Mouse (Mus musculus) MEL (cell line): Measurements from ENCODE around the gene Hpca. TPM values are rescaled to one million over a fixed set of nuclear protein-coding genes. Genes with fewer than 3 reads are reported as not detected.

Source experiments
- DNase-seq: peaks from one replicate; pipeline ENCODE4 v3.0.0; 2011; ENCODE audit warnings: low read depth, low spot score
- H3K27ac ChIP-seq: 2 replicates; pipeline ENCODE4 v1.5.1; 2012; ENCODE audit warnings: low read depth, mild to moderate bottlenecking, control low read depth, low read length, moderate library complexity; ENCODE audit not compliant: control insufficient read depth
- H3K27me3 ChIP-seq, 2 experiments: fragments of 150-350 bp in 1 of 2; sonication (generic) in 1 of 2; 2 replicates each; pipeline ENCODE4 v1.6.1; 2012; ENCODE audit warnings: low read length in 2 of 2, mild to moderate bottlenecking in 2 of 2, improper control_type of control experiment in 1 of 2, moderate library complexity in 1 of 2; ENCODE audit not compliant: insufficient read depth in 2 of 2, control insufficient read depth in 1 of 2
- H3K36me3 ChIP-seq, 2 experiments: 2 replicates each; pipeline ENCODE4 v1.6.1; 2012 to 2014; ENCODE audit warnings: low read length in 2 of 2, improper control_type of control experiment in 1 of 2, inconsistent platforms in 1 of 2, mild to moderate bottlenecking in 1 of 2; ENCODE audit not compliant: insufficient read depth in 2 of 2, control insufficient read depth in 1 of 2
- H3K4me1 ChIP-seq, 2 experiments: fragments of 150-350 bp in 1 of 2; sonication (generic) in 1 of 2; 2 replicates each; pipeline ENCODE4 v1.6.1; 2012; ENCODE audit warnings: low read length in 2 of 2, improper control_type of control experiment in 1 of 2, mild to moderate bottlenecking in 1 of 2; ENCODE audit not compliant: insufficient read depth in 2 of 2, control insufficient read depth in 1 of 2
- H3K4me3 ChIP-seq, 2 experiments: fragments of 150-350 bp in 1 of 2; sonication (generic) in 1 of 2; 2 replicates each; pipeline ENCODE4 v1.5.1; 2012; ENCODE audit warnings: low read depth in 2 of 2, low read length in 2 of 2, mild to moderate bottlenecking in 2 of 2, moderate library complexity in 2 of 2, control low read depth in 1 of 2, improper control_type of control experiment in 1 of 2; ENCODE audit not compliant: control insufficient read depth in 1 of 2, insufficient read depth in 1 of 2
- H3K79me2 ChIP-seq: 2 replicates; pipeline ENCODE4 v1.6.1; 2012; ENCODE audit warnings: mild to moderate bottlenecking, low read length, moderate library complexity; ENCODE audit not compliant: control insufficient read depth, poor library complexity, insufficient read depth
- H3K9ac ChIP-seq: 2 replicates; pipeline ENCODE4 v1.6.1; 2012; ENCODE audit warnings: low read depth, mild to moderate bottlenecking, control low read depth, low read length, moderate library complexity; ENCODE audit not compliant: control insufficient read depth, poor library complexity, severe bottlenecking
- H3K9me3 ChIP-seq: fragments of 150-350 bp; sonication (generic); replicated peaks from 2 replicates; pipeline ENCODE4 v1.6.1; 2012; ENCODE audit warnings: mild to moderate bottlenecking, low read length, improper control_type of control experiment, moderate library complexity; ENCODE audit not compliant: insufficient read depth
- BHLHE40 ChIP-seq: IDR thresholded peaks from 2 replicates; pipeline ENCODE4 v1.6.1; 2012; ENCODE audit warnings: low read depth, mild to moderate bottlenecking, inconsistent platforms, low read length, improper control_type of control experiment, borderline replicate concordance
- CTCF ChIP-seq, 3 experiments: IDR thresholded peaks in 2 of 3; conservative IDR thresholded peaks in 1 of 3; 2 replicates each; pipeline ENCODE4 v1.5.1; 2011 to 2012; ENCODE audit warnings: low read length in 3 of 3, low read depth in 2 of 3, mild to moderate bottlenecking in 2 of 3, improper control_type of control experiment in 1 of 3, inconsistent platforms in 1 of 3, mixed read lengths in 1 of 3, moderate library complexity in 1 of 3; ENCODE audit not compliant: control insufficient read depth in 1 of 3, insufficient read depth in 1 of 3, poor library complexity in 1 of 3, severe bottlenecking in 1 of 3
- E2F4 ChIP-seq: IDR thresholded peaks from 2 replicates; pipeline ENCODE4 v1.6.1; 2011; ENCODE audit warnings: low read depth, low read length, improper control_type of control experiment, borderline replicate concordance
- EP300 ChIP-seq, 2 experiments: IDR thresholded peaks; 2 replicates each; pipeline ENCODE4 v1.6.1; 2011; ENCODE audit warnings: improper control_type of control experiment in 2 of 2, low read length in 2 of 2, low read depth in 1 of 2, mild to moderate bottlenecking in 1 of 2
- GABPA ChIP-seq: IDR thresholded peaks from 2 replicates; pipeline ENCODE4 v1.6.1; 2012; ENCODE audit warnings: low read depth, mild to moderate bottlenecking, inconsistent platforms, low read length, improper control_type of control experiment, moderate library complexity
- GATA1 ChIP-seq: IDR thresholded peaks from 2 replicates; pipeline ENCODE4 v1.6.1; 2011; ENCODE audit warnings: low read depth, low read length, improper control_type of control experiment
- JUND ChIP-seq: IDR thresholded peaks from 2 replicates; pipeline ENCODE4 v1.6.1; 2011; ENCODE audit warnings: low read depth, mild to moderate bottlenecking, improper control_type of control experiment, low read length
- KAT2A ChIP-seq: conservative IDR thresholded peaks from 2 replicates; pipeline ENCODE4 v1.6.1; 2012; ENCODE audit warnings: low read depth, low read length, improper control_type of control experiment, inconsistent platforms
- MAX ChIP-seq: IDR thresholded peaks from 2 replicates; pipeline ENCODE4 v1.6.1; 2011; ENCODE audit warnings: low read length, improper control_type of control experiment
- MAZ ChIP-seq: IDR thresholded peaks from 2 replicates; pipeline ENCODE4 v1.6.1; 2012; ENCODE audit warnings: low read depth, mild to moderate bottlenecking, inconsistent platforms, low read length, improper control_type of control experiment
- MEF2A ChIP-seq: IDR thresholded peaks from 2 replicates; pipeline ENCODE4 v1.6.1; 2014; ENCODE audit warnings: low read depth, mild to moderate bottlenecking, inconsistent platforms, low read length, improper control_type of control experiment; ENCODE audit not compliant: poor library complexity, insufficient replicate concordance, severe bottlenecking; ENCODE audit errors: extremely low read depth
- MYC ChIP-seq: IDR thresholded peaks from 2 replicates; pipeline ENCODE4 v1.6.1; 2011; ENCODE audit warnings: low read depth, mild to moderate bottlenecking, low read length, improper control_type of control experiment, moderate library complexity
- TCF12 ChIP-seq: IDR thresholded peaks from 2 replicates; pipeline ENCODE4 v1.6.1; 2014; ENCODE audit warnings: low read depth, mild to moderate bottlenecking, inconsistent platforms, low read length, improper control_type of control experiment, moderate library complexity
- USF1 ChIP-seq: IDR thresholded peaks from 2 replicates; pipeline ENCODE4 v1.6.1; 2014; ENCODE audit warnings: low read depth, mild to moderate bottlenecking, inconsistent platforms, low read length, improper control_type of control experiment, moderate library complexity
- ZKSCAN1 ChIP-seq: IDR thresholded peaks from 2 replicates; pipeline ENCODE4 v1.6.1; 2012; ENCODE audit warnings: low read depth, mild to moderate bottlenecking, inconsistent platforms, low read length, improper control_type of control experiment, moderate library complexity
- ZNF384 ChIP-seq: IDR thresholded peaks from 2 replicates; pipeline ENCODE4 v1.6.1; 2012; ENCODE audit warnings: low read depth, mild to moderate bottlenecking, inconsistent platforms, low read length, improper control_type of control experiment
- polyA plus RNA-seq, 2 experiments: library from polyadenylated mRNA; stranded (reverse) in 1 of 2; unstranded in 1 of 2; fragments of >175 nt in 1 of 2; fragments of >200 nt in 1 of 2; gene quantifications; 2 replicates each; pipeline versions ENCODE4 v1.2.1 to v1.2.4; 2012; ENCODE audit warnings: low replicate concordance in 2 of 2, low read depth in 1 of 2; ENCODE audit not compliant: insufficient read length in 2 of 2, insufficient read depth in 1 of 2, missing spikeins in 1 of 2
- total RNA-seq: library from RNA; depleted of rRNA; stranded (reverse); fragments of 300-350 nt; gene quantifications from 2 replicates; pipeline ENCODE4 v1.2.3, GENCODE M21; 2012; rRNA removed

The Hpca gene
- 0.39 and 0.59 TPM in 2 replicates for total RNA-seq
- 1 to 10 TPM in 1 of 2 experiments, not detected in 1; 1.1 TPM for polyA plus RNA-seq

- Histone ChIP-seq H3K9me3 (no peaks in the 10 kb centered on the region), H3K27me3 (0 out of 4 replicates have a peak, but pooled peaks cover 0 to 1% of the 10 kb centered on the region in 2 experiments), H3K9ac (no peak within 1 kb of the TSS), H3K79me2 (no peaks in the 10 kb centered on the region; the same call in 1 of the 2 replicates), H3K36me3 (peaks cover 0 to 3% of the 10 kb centered on the region in 2 experiments; a peak in 1 of 4 replicates), H3K4me3 (no peak within 1 kb of the TSS)
- DNase-seq = no peak
- no peak for TF ChIP-seq GABPA
- TF ChIP-seq, all 39 proteins: peak for 0
- peaks cover 0 to 10% of the 10 kb centered on the region in 2 experiments; a peak in 2 of 4 replicates for H3K4me1 ChIP-seq
- H3K27ac ChIP-seq = no peak within 1 kb of the TSS
Observed at GRCm38 (mm10) chr4:129121569-129122086, at the start of gene Hpca. Gene Hpca, minus strand, starts transcription at chr4:129122036.

- H3K36me3 ChIP-seq = peaks cover 11 to 13% of the 10 kb centered on the region in 2 experiments
- no peak for DNase-seq
- no peaks in the 10 kb centered on the region for H3K27me3 ChIP-seq
- TF ChIP-seq GATA1 = no peak
- TF ChIP-seq BHLHE40 = no peak
- no peak for TF ChIP-seq USF1
- no peak for TF ChIP-seq CTCF (IDR thresholded peaks at IDR 0.05 in 2 of 3, conservative IDR thresholded peaks at IDR 0.05 in 1 of 3; ENCODE audit: control insufficient read depth in 1 of 3, insufficient read depth in 1 of 3, low read depth in 2 of 3, low read length in 3 of 3, poor library complexity in 1 of 3, severe bottlenecking in 1 of 3)
- TF ChIP-seq MAX = no peak
- no peak for TF ChIP-seq TCF12
- TF ChIP-seq JUND = no peak
- TF ChIP-seq MEF2A = no peak
- no peak for TF ChIP-seq MAZ
- TF ChIP-seq EP300 (IDR thresholded peaks at IDR 0.05; ENCODE audit: low read depth in 1 of 2, low read length in 2 of 2) = no peak
- TF ChIP-seq ZNF384 = no peak
- TF ChIP-seq ZKSCAN1 = no peak
- no peak for TF ChIP-seq GABPA
- no peak for TF ChIP-seq MYC
- no peak for TF ChIP-seq E2F4
- TF ChIP-seq KAT2A = no peak
- no peak overlapping the region for H3K27ac ChIP-seq
- H3K4me1 ChIP-seq = peaks cover 5 to 14% of the 10 kb centered on the region in 2 experiments; a peak in 3 of 4 replicates
- no peaks in the 10 kb centered on the region for H3K79me2 ChIP-seq
- no peak overlapping the region for H3K4me3 ChIP-seq
- no peak overlapping the region for H3K9ac ChIP-seq
- no peaks in the 10 kb centered on the region for H3K9me3 ChIP-seq
Observed at GRCm38 (mm10) chr4:129161581-129162255, 39.9 kb upstream of the Hpca start.
